Mouse (Mus musculus): ENCODE measurements at regions not wholly inside any gene's neighbourhood (a gene's known extent, or its start where the extent isn't known, plus 50 kb on each side); places are given as distances from the start of the nearest gene placed in this dataset.

DNA sequence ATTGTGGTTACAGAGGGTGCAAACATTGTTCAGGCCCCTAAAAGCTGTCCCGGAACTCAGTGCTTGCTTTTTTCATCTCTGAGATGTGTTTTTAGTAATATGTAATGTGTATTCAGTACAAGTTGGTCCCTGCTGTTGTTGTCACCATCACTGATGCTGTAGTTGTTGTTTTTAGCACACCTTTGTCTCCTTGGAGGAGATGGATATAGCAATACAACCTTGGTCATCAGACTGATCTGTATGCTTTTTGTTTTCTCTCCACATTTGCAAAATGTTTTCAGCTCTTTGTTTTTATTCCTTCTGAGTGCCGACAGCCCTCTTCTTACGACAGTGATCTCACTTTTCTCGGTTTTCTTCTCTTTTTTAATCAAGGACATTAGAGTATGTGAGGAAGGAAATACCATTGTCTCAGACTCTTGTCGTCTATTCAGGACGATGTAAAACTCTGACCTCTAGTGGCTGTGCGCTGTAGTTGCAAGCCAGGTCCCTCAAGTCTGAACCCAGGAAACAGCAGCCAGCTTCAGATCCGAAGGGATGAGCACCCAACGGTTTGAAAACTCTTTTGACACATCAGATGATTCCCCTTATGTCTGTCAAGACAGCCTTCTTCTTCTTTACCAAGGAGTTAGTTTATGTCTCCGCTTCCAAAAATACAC, 209.1 kb upstream of the Ttc29 start:
- 14% methylated on average over 10 of the region's 10 CpGs for WGBS
- DNase-seq (peak; percentile 89), ATAC-seq (peak; percentile 81)
- no peak overlapping the region for H3K4me3 ChIP-seq (ENCODE audit: low read depth, low read length)
- H3K27ac ChIP-seq (ENCODE audit: low read depth, low read length) = no peak overlapping the region
- no peaks in the 10 kb centered on the region for H3K9me3 ChIP-seq (ENCODE audit: low read length)
- H3K4me1 ChIP-seq (ENCODE audit: insufficient read depth) = peaks cover 4% of the 10 kb centered on the region; the same call in 1 of the 2 replicates
- TF ChIP-seq CTCF (IDR thresholded peaks at IDR 0.05; ENCODE audit: low read depth) = peak; percentile 91
- no peak overlapping the region for H3K4me2 ChIP-seq (ENCODE audit: low read depth)
- no peaks in the 10 kb centered on the region for H3K27me3 ChIP-seq (ENCODE audit: insufficient read depth, low read length)
- no peaks in the 10 kb centered on the region for H3K36me3 ChIP-seq (ENCODE audit: insufficient read depth)
- no peak overlapping the region for H3K9ac ChIP-seq

DNA sequence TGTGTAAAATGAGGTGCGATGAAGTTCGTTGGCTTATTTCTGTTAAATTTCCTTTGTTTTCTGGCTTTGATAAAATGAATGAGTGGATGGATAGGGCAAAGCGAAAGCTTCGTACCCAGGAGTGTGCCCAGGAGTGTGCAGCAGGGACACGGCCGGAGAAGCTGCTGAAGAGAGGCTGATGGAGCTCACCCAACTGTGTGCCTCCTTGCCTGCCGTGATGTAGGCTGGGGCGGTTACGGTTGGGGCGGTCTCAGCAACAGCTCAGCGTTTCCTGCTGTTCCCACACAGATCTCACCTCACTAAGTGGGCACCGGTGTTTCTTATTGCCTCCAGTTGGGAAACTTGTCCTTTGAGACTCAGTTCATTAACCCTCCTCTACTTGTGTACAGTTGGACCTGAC, 208.2 kb upstream of the Ttc29 start:
- H3K4me1 ChIP-seq (ENCODE audit: insufficient read depth) = peaks cover 4% of the 10 kb centered on the region; the same call in 1 of the 2 replicates
- DNase-seq (no peak), ATAC-seq (no peak)
- H3K9me3 ChIP-seq (ENCODE audit: low read length) = no peaks in the 10 kb centered on the region
- WGBS = 79% methylated on average over 12 of the region's 12 CpGs
- H3K9ac ChIP-seq = no peak overlapping the region
- no peak overlapping the region for H3K27ac ChIP-seq (ENCODE audit: low read depth, low read length)
- no peaks in the 10 kb centered on the region for H3K27me3 ChIP-seq (ENCODE audit: insufficient read depth, low read length)
- TF ChIP-seq CTCF (IDR thresholded peaks at IDR 0.05; ENCODE audit: low read depth) = no peak
- no peaks in the 10 kb centered on the region for H3K36me3 ChIP-seq (ENCODE audit: insufficient read depth)
- no peak overlapping the region for H3K4me2 ChIP-seq (ENCODE audit: low read depth)
- no peak overlapping the region for H3K4me3 ChIP-seq (ENCODE audit: low read depth, low read length)

DNA sequence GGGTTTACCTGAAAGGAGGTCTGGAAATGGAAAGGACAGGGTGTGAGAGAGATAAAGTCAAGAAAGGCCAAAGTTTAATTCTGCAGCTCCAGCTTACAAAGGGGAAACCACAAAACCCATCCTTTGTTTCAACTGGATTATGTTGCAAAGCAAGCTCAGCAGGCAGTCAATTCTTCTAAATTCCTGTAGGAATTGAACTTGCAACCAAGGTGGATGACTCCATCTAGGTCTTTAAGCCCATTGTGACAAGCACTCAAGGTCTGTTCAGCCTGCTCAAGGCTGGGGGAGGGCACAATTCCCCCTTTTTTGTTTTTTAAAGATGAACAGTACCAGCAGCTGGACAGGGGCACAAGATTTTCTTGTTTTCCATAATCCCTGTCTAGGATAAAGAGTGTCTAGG, 200.0 kb upstream of the Ttc29 start:
- no peak overlapping the region for H3K4me2 ChIP-seq (ENCODE audit: low read depth)
- ATAC-seq (no peak), DNase-seq (no peak)
- no peak overlapping the region for H3K4me3 ChIP-seq (ENCODE audit: low read depth, low read length)
- H3K9me3 ChIP-seq (ENCODE audit: low read length) = no peaks in the 10 kb centered on the region
- no peak for TF ChIP-seq CTCF (IDR thresholded peaks at IDR 0.05; ENCODE audit: low read depth)
- H3K36me3 ChIP-seq (ENCODE audit: insufficient read depth) = no peaks in the 10 kb centered on the region
- H3K27ac ChIP-seq (ENCODE audit: low read depth, low read length) = no peak overlapping the region
- H3K9ac ChIP-seq = no peak overlapping the region
- no peaks in the 10 kb centered on the region for H3K27me3 ChIP-seq (ENCODE audit: insufficient read depth, low read length)
- no peaks in the 10 kb centered on the region for H3K4me1 ChIP-seq (ENCODE audit: insufficient read depth)

DNA sequence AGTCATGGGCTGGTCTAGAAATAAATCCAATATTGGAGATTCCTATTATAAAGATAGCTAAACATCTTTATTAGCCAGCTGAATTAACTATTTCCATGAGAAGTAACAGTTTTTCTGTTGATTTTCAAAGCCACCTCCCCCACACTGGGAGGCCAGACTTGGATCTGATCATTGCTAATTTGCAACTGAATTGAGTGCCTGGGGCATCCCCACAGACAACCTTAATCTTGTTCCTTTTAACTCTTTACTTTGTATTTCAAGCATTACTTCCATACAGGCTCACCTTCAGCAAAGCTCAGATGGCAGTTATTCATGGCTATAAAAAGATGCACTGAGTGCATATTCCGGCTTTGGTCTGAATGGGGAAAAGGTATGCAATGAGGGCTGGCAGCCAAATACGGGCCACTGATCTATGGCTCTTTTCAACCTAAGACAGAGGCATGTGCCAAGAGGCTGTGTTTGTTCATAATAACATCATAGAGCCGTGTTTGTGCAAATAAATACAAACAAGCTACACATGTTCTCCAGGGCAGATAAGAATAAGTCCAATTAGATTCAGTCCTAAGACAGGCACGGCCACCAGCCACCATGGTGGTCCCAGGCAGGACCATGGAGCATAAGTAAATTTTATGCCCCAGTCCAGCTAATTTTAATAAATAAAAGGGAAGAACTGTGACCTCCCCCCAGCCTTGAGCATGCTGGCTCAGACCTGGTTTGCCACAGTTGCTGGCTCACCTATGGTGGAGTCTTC, 194.5 kb upstream of the Ttc29 start:
- Histone ChIP-seq H3K9ac (no peak overlapping the region), H3K9me3 (ENCODE audit: low read length) (no peaks in the 10 kb centered on the region), H3K27me3 (ENCODE audit: insufficient read depth, low read length) (no peaks in the 10 kb centered on the region), H3K4me1 (ENCODE audit: insufficient read depth) (no peaks in the 10 kb centered on the region), H3K36me3 (ENCODE audit: insufficient read depth) (no peaks in the 10 kb centered on the region), H3K4me2 (ENCODE audit: low read depth) (no peak overlapping the region), H3K4me3 (ENCODE audit: low read depth, low read length) (no peak overlapping the region), H3K27ac (ENCODE audit: low read depth, low read length) (no peak overlapping the region)
- no peak for DNase-seq
- ATAC-seq = no peak
- 16% methylated on average over 4 of the region's 4 CpGs for WGBS
- TF ChIP-seq CTCF (IDR thresholded peaks at IDR 0.05; ENCODE audit: low read depth) = no peak

DNA sequence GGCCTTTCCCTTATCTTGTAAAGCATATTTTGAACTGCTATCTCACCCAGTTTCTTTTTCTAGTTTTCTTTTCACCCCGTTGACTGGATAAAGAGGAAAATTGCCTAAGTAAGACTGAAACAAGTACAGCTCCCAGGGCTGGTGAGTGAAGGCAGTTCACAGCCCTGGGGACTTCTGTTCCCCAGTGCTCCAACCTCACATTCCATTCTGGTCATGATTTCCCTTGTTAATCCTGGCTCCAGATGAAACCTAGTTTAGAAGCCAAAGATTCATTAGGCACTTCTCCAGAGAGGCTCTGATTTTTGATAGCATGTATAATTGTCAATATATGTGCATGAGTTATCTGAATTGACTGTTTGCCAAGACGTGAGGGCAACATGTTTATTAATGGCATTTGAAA, 191.6 kb upstream of the Ttc29 start:
- Histone ChIP-seq H3K4me3 (ENCODE audit: low read depth, low read length) (no peak overlapping the region), H3K9ac (no peak overlapping the region), H3K36me3 (ENCODE audit: insufficient read depth) (no peaks in the 10 kb centered on the region), H3K27me3 (ENCODE audit: insufficient read depth, low read length) (no peaks in the 10 kb centered on the region), H3K4me2 (ENCODE audit: low read depth) (no peak overlapping the region), H3K27ac (ENCODE audit: low read depth, low read length) (no peak overlapping the region), H3K4me1 (ENCODE audit: insufficient read depth) (no peaks in the 10 kb centered on the region), H3K9me3 (ENCODE audit: low read length) (no peaks in the 10 kb centered on the region)
- TF ChIP-seq CTCF (IDR thresholded peaks at IDR 0.05; ENCODE audit: low read depth) = no peak
- ATAC-seq (no peak), DNase-seq (no peak)
- WGBS = 71% methylated on average over 2 of the region's 2 CpGs

DNA sequence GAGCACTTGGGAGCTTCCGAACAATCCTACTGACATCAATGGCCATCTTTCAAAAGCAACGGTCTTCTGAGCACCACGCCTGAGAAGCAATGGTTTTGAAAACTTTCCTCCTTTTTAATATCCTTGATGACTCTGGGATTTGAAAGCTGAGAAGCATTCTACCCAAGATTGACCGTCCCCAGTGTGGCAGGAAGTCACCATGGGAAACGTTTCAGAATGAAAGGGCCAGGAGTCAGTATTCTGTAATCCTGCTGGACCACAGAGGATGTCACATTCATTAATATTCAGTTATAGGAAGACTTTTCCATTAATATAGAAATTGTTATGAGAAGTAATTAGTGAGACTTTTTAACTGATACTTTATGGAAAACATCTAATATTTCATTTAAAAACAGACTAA, 190.1 kb upstream of the Ttc29 start:
- H3K27ac ChIP-seq (ENCODE audit: low read depth, low read length) = no peak overlapping the region
- H3K4me1 ChIP-seq (ENCODE audit: insufficient read depth) = no peaks in the 10 kb centered on the region
- H3K4me2 ChIP-seq (ENCODE audit: low read depth) = no peak overlapping the region
- no peaks in the 10 kb centered on the region for H3K27me3 ChIP-seq (ENCODE audit: insufficient read depth, low read length)
- no peak for ATAC-seq
- no peak for DNase-seq
- H3K36me3 ChIP-seq (ENCODE audit: insufficient read depth) = no peaks in the 10 kb centered on the region
- no peak overlapping the region for H3K4me3 ChIP-seq (ENCODE audit: low read depth, low read length)
- no peaks in the 10 kb centered on the region for H3K9me3 ChIP-seq (ENCODE audit: low read length)
- no peak for TF ChIP-seq CTCF (IDR thresholded peaks at IDR 0.05; ENCODE audit: low read depth)
- WGBS = 69% methylated on average over 5 of the region's 5 CpGs
- no peak overlapping the region for H3K9ac ChIP-seq

DNA sequence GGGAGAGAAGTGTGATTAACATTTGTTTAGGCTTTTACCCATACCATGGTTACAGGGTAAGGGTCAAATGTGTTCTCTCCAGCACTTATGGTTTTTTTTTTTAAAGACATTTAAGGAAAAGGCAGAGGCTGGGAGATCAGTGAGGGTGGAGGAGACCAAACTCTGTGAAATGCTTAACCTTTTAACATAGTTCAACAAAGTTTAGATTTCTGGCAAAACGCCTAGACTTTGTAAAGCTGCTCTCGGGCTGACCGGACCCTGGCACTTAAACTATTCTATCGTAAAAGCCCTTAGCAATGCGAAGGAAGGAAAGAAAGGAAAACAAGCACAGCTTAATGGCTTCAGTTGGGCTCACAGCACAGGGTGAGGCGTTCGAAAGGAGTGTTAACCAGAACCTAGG, 189.6 kb upstream of the Ttc29 start:
- H3K9ac ChIP-seq = no peak overlapping the region
- H3K27me3 ChIP-seq (ENCODE audit: insufficient read depth, low read length) = no peaks in the 10 kb centered on the region
- H3K36me3 ChIP-seq (ENCODE audit: insufficient read depth) = no peaks in the 10 kb centered on the region
- H3K4me1 ChIP-seq (ENCODE audit: insufficient read depth) = no peaks in the 10 kb centered on the region
- H3K4me2 ChIP-seq (ENCODE audit: low read depth) = no peak overlapping the region
- no peak overlapping the region for H3K4me3 ChIP-seq (ENCODE audit: low read depth, low read length)
- ATAC-seq (no peak), DNase-seq (no peak)
- H3K27ac ChIP-seq (ENCODE audit: low read depth, low read length) = no peak overlapping the region
- no peak for TF ChIP-seq CTCF (IDR thresholded peaks at IDR 0.05; ENCODE audit: low read depth)
- 17% methylated on average over 7 of the region's 7 CpGs for WGBS
- H3K9me3 ChIP-seq (ENCODE audit: low read length) = no peaks in the 10 kb centered on the region
